Mouse (Mus musculus) neural tube, embryonic 11.5 days (tissue): ENCODE data around the gene Coa7. TPM values are rescaled to one million over a fixed set of nuclear protein-coding genes. Genes with fewer than 3 reads are reported as not detected.
A peak's percentile ranks its signal among the peaks of the same experiment; 100 is the strongest.

ENCODE experiments used
- ATAC-seq: fragments of 200-750 bp; cut with Nextera tagmentation; 2 replicates; pipeline ENCODE4 v1.8.0; 2017; ENCODE audit warnings: moderate number of reproducible peaks, mild to moderate bottlenecking, moderate TSS enrichment, moderate library complexity; ENCODE audit not compliant: insufficient read depth, low FRiP score, low TSS enrichment
- DNase-seq: peaks from one replicate; pipeline ENCODE4 v3.0.0-alpha.2; 2015; ENCODE audit warnings: low spot score
- H3K27ac ChIP-seq: fragments of 300-500 bp; sonication (generic); 2 replicates; pipeline ENCODE4 v1.5.1; 2014; ENCODE audit warnings: low read depth, mild to moderate bottlenecking, low read length
- H3K27me3 ChIP-seq: fragments of 300-500 bp; sonication (generic); 2 replicates; pipeline ENCODE4 v1.6.1; 2014; ENCODE audit warnings: mild to moderate bottlenecking, low read length, mixed read lengths; ENCODE audit not compliant: control insufficient read depth, insufficient read depth
- H3K36me3 ChIP-seq: fragments of 300-500 bp; sonication (generic); 2 replicates; pipeline ENCODE4 v1.6.1; 2014; ENCODE audit warnings: mild to moderate bottlenecking, low read length, moderate library complexity, mixed read lengths; ENCODE audit not compliant: control insufficient read depth, insufficient read depth
- H3K4me1 ChIP-seq: fragments of 300-500 bp; sonication (generic); 2 replicates; pipeline ENCODE4 v1.6.1; 2014; ENCODE audit warnings: low read length, mixed read lengths; ENCODE audit not compliant: control insufficient read depth, insufficient read depth
- H3K4me2 ChIP-seq: fragments of 300-500 bp; sonication (generic); 2 replicates; pipeline ENCODE4 v1.6.1; 2014; ENCODE audit warnings: low read depth, mild to moderate bottlenecking, moderate library complexity
- H3K4me3 ChIP-seq: fragments of 300-500 bp; sonication (generic); 2 replicates; pipeline ENCODE4 v1.5.1; 2014; ENCODE audit warnings: low read depth, low read length
- H3K9ac ChIP-seq: fragments of 300-500 bp; sonication (generic); 2 replicates; pipeline ENCODE4 v1.6.1; 2014; ENCODE audit warnings: mild to moderate bottlenecking, low read length
- H3K9me3 ChIP-seq: fragments of 300-500 bp; sonication (generic); 2 replicates; pipeline ENCODE4 v1.6.1; 2016; ENCODE audit warnings: low read length; ENCODE audit not compliant: control insufficient read depth
- WGBS: fragments of 180-500 bp; shearing (Covaris S2); extraction: QIAGEN DNeasy Blood & Tissue Kit; methylation state at CpG from one replicate; pipeline ENCODE4 v1.1.7; 2014; 5-methylcytosine and 5-hydroxymethylcytosine counted together
- polyA plus RNA-seq: library from polyadenylated mRNA; unstranded; fragments of >200 nt; fragmentation: Nextera tagmentation; extraction: Ambion mirVana; gene quantifications from 2 replicates; pipeline ENCODE4 v1.2.1, GENCODE M21; 2014

The Coa7 gene
- polyA plus RNA-seq, 1 experiment from 2014 or later, result 55.3 TPM

GRCm38 (mm10) chr4:108386087-108386486, 58.1 kb downstream of the Coa7 start:
- Histone ChIP-seq H3K36me3 (no peaks in the 10 kb centered on the region), H3K4me1 (0 out of 2 replicates have a peak, but pooled peaks cover 7% of the 10 kb centered on the region), H3K4me2 (no peak overlapping the region), H3K9me3 (no peaks in the 10 kb centered on the region), H3K9ac (no peak overlapping the region), H3K27me3 (peaks cover 17% of the 10 kb centered on the region), H3K27ac (no peak overlapping the region), H3K4me3 (no peak overlapping the region)
- ATAC-seq (no peak), DNase-seq (no peak)
- WGBS, result 32% methylated on average over 1 of the region's 1 CpGs

DNA sequence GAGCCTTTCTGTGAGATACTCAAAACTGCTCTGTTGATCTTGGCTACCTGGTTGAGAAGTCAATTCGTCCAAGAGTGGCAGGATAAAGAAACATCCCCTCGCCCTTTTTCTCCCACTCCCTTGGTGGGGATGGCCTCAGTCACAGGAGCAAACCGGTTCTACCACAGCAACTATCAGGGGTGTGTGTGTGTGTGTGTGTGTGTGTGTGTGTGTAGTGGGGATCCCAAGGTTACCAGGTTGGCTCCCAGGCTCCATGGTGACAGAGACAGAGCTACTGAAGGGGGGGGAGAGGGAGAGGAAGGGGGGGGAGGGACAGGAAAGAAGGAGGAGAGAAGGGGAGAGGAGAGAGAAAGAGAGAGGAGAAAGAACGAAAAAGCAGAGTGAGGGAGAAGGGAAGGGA, 59.2 kb downstream of the Coa7 start:
- peak overlapping the region; percentile 47; the same call in 1 of the 2 replicates for H3K9ac ChIP-seq

GRCm38 (mm10) chr4:108387681-108388253, 59.8 kb downstream of the Coa7 start:
- Histone ChIP-seq H3K9me3 (no peaks in the 10 kb centered on the region), H3K27me3 (peaks cover 14% of the 10 kb centered on the region), H3K4me1 (0 out of 2 replicates have a peak, but pooled peaks cover 6% of the 10 kb centered on the region), H3K27ac (peak overlapping the region; percentile 70; the same call in 1 of the 2 replicates), H3K4me3 (peak overlapping the region; percentile 16), H3K9ac (peak overlapping the region; percentile 47), H3K36me3 (no peaks in the 10 kb centered on the region), H3K4me2 (peak overlapping the region; percentile 42)
- DNase-seq, result peak; percentile 80
- 7% methylated on average over 18 of the region's 18 CpGs for WGBS
- peak; percentile 67 for ATAC-seq

More for the DNA sequence above, 59.2 kb downstream of the Coa7 start:
- no peaks in the 10 kb centered on the region for H3K36me3 ChIP-seq
- 0 out of 2 replicates have a peak, but pooled peaks cover 7% of the 10 kb centered on the region for H3K4me1 ChIP-seq
- H3K9me3 ChIP-seq, result no peaks in the 10 kb centered on the region
- H3K4me3 ChIP-seq, result no peak overlapping the region
- H3K4me2 ChIP-seq, result no peak overlapping the region
- H3K27me3 ChIP-seq, result peaks cover 17% of the 10 kb centered on the region
- ATAC-seq, result no peak
- WGBS, result 45% methylated on average over 4 of the region's 4 CpGs
- no peak for DNase-seq
- peak overlapping the region; percentile 70; the same call in 1 of the 2 replicates for H3K27ac ChIP-seq

- Histone ChIP-seq H3K27me3 (peaks cover 6% of the 10 kb centered on the region), H3K9me3 (no peaks in the 10 kb centered on the region), H3K4me3 (no peak overlapping the region), H3K4me2 (no peak overlapping the region), H3K27ac (no peak overlapping the region), H3K4me1 (0 out of 2 replicates have a peak, but pooled peaks cover 5% of the 10 kb centered on the region), H3K36me3 (no peaks in the 10 kb centered on the region), H3K9ac (no peak overlapping the region)
- ATAC-seq, result no peak
- no peak for DNase-seq
- 85% methylated on average over 3 of the region's 3 CpGs for WGBS
Observed at GRCm38 (mm10) chr4:108388741-108389140, 60.8 kb downstream of the Coa7 start.

DNA sequence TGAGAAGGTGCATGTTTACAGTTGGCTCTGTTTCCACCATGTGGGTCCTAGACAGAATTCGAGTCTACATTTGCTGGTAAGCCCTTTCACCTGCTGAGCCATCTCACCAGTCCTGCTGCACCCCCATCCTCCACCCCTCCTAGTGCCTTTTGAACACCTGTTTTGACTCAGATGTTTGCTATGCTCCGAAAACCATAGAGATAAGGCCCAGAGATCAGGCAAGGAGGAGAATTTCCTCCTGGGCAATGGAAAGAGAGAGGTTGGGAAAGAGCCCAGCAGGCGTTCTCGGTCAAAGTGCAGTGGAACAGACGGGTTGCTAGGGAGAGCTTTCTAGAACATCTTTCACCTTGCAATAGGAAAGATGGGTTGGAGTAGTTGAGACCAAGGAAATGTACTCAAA, 63.2 kb downstream of the Coa7 start:
- Histone ChIP-seq H3K27ac (no peak overlapping the region), H3K4me1 (0 out of 2 replicates have a peak, but pooled peaks cover 5% of the 10 kb centered on the region), H3K9ac (no peak overlapping the region), H3K4me2 (no peak overlapping the region), H3K9me3 (no peaks in the 10 kb centered on the region; the same call in 1 of the 2 replicates), H3K36me3 (no peaks in the 10 kb centered on the region), H3K4me3 (no peak overlapping the region), H3K27me3 (no peaks in the 10 kb centered on the region)
- 79% methylated on average over 5 of the region's 5 CpGs for WGBS
- ATAC-seq (no peak), DNase-seq (no peak)

Other genes with a start within 250 kb of the Coa7 start
- gene Podn, start 231.7 kb upstream of the Coa7 start, polyA plus RNA-seq, result 0.36 and 0.42 TPM in 2 replicates
- gene Scp2, start 183.1 kb upstream of the Coa7 start, polyA plus RNA-seq, result 202 TPM in 2 replicates
- gene Echdc2, start 162.7 kb upstream of the Coa7 start, polyA plus RNA-seq, result 15.4 and 16.5 TPM in 2 replicates
- gene Zyg11a, start 110.1 kb upstream of the Coa7 start, polyA plus RNA-seq, result not detected in 2 replicates
- 21.5 and 24.0 TPM in 2 replicates for gene Zyg11b, start 27.0 kb upstream of the Coa7 start, polyA plus RNA-seq
- gene Shisal2a, start 55.2 kb downstream of the Coa7 start, polyA plus RNA-seq, result 2.7 and 4.3 TPM in 2 replicates
- 51.3 and 51.7 TPM in 2 replicates for gene Gpx7, start 78.8 kb downstream of the Coa7 start, polyA plus RNA-seq
- 66.8 and 68.0 TPM in 2 replicates for gene Tut4, start 131.3 kb downstream of the Coa7 start, polyA plus RNA-seq